Mouse (Mus musculus) intestine, embryonic 15.5 days (tissue): ENCODE results near the gene Ptprq. TPM values are rescaled to one million over a fixed set of nuclear protein-coding genes. Genes with fewer than 3 reads are reported as not detected.

ENCODE experiments used
- ATAC-seq: fragments of 200-750 bp; cut with Nextera tagmentation; 2 replicates; pipeline ENCODE4 v1.8.0; 2017; ENCODE audit warnings: moderate TSS enrichment, moderate library complexity
- H3K27ac ChIP-seq: fragments of 300-500 bp; sonication (generic); 2 replicates; pipeline ENCODE4 v1.5.1; 2015; ENCODE audit warnings: mild to moderate bottlenecking, inconsistent platforms
- H3K27me3 ChIP-seq: fragments of 300-500 bp; sonication (generic); replicated peaks from 2 replicates; pipeline ENCODE4 v1.6.1; 2015; ENCODE audit warnings: inconsistent platforms
- H3K36me3 ChIP-seq: fragments of 300-500 bp; sonication (generic); 2 replicates; pipeline ENCODE4 v1.6.1; 2015; ENCODE audit warnings: inconsistent platforms
- H3K4me1 ChIP-seq: fragments of 300-500 bp; sonication (generic); replicated peaks from 2 replicates; pipeline ENCODE4 v1.6.1; 2015; ENCODE audit warnings: inconsistent platforms
- H3K4me2 ChIP-seq: fragments of 300-500 bp; sonication (generic); replicated peaks from 2 replicates; pipeline ENCODE4 v1.6.1; 2015; ENCODE audit warnings: mild to moderate bottlenecking, inconsistent platforms
- H3K4me3 ChIP-seq: fragments of 300-500 bp; sonication (generic); replicated peaks from 2 replicates; pipeline ENCODE4 v1.5.1; 2015; ENCODE audit warnings: inconsistent platforms
- H3K9ac ChIP-seq: fragments of 300-500 bp; sonication (generic); 2 replicates; pipeline ENCODE4 v1.6.1; 2015; ENCODE audit warnings: inconsistent platforms
- H3K9me3 ChIP-seq: fragments of 300-500 bp; sonication (generic); 2 replicates; pipeline ENCODE4 v1.6.1; 2016; ENCODE audit warnings: inconsistent platforms
- WGBS: fragments of 180-500 bp; shearing (Covaris S2); methylation state at CpG from one replicate; pipeline ENCODE4 v1.1.7; 2015; 5-methylcytosine and 5-hydroxymethylcytosine counted together
- polyA plus RNA-seq: library from polyadenylated mRNA; unstranded; fragments of >200 nt; fragmentation: Nextera tagmentation; extraction: Ambion mirVana; gene quantifications from 2 replicates; pipeline ENCODE4 v1.2.1, GENCODE M21; 2015

The Ptprq gene
- polyA plus RNA-seq, 1 experiment from 2014 or later, result 0.05 TPM

DNA sequence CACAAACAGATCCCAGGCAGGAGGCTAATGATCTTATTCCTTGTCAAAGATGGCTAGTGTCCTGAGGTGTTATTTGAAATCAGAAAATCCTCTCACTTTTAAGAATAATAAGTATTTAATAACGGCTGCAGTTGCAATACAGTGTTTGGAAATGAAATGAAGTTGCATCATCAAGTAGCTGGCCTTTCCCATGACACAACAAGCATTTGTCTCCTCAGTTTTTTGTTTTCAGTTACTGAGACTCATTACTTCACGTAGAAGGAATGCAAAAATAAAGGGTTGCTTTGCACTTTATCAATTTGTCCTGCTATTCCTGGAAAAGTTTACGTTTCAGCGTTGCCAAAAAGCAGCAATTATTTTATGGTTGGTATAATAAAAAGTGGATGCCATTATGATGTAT is 216.4 kb downstream of the Ptprq start:
- H3K9ac ChIP-seq, result no peak overlapping the region
- H3K36me3 ChIP-seq, result no peaks in the 10 kb centered on the region
- no peaks in the 10 kb centered on the region for H3K4me1 ChIP-seq
- H3K4me3 ChIP-seq, result no peak overlapping the region
- no peaks in the 10 kb centered on the region for H3K27me3 ChIP-seq
- ATAC-seq, result no peak
- no peak overlapping the region for H3K4me2 ChIP-seq
- no peaks in the 10 kb centered on the region for H3K9me3 ChIP-seq
- WGBS, result 58% methylated on average over 4 of the region's 4 CpGs
- no peak overlapping the region for H3K27ac ChIP-seq

DNA sequence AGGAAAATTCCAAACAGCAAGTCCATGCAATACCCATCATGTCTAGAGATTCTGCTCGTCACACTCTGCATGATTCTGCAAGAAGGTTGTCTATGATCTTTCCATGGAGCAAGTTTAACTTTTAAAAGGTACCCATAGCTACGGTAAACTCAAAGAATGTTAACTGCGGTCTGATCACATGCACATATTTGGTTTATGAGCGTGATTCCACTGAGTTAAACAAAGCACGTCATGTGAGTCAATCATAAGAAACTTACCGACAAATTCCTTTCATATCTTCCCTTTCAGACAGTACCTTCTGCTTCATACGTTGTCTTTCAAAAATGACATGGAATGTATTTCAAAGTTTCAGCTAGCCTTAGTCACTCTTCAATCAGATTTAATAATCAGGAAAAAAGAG is 217.7 kb downstream of the Ptprq start:
- Histone ChIP-seq H3K4me2 (no peak overlapping the region), H3K4me3 (no peak overlapping the region), H3K27ac (no peak overlapping the region), H3K27me3 (no peaks in the 10 kb centered on the region), H3K9me3 (no peaks in the 10 kb centered on the region), H3K9ac (no peak overlapping the region), H3K4me1 (no peaks in the 10 kb centered on the region), H3K36me3 (no peaks in the 10 kb centered on the region)
- no peak for ATAC-seq
- 82% methylated on average over 7 of the region's 7 CpGs for WGBS

GRCm38 (mm10) chr10:107499656-107500055 is 220.2 kb downstream of the Ptprq start:
- H3K36me3 ChIP-seq, result no peaks in the 10 kb centered on the region
- no peak overlapping the region for H3K27ac ChIP-seq
- H3K4me1 ChIP-seq, result no peaks in the 10 kb centered on the region
- H3K4me2 ChIP-seq, result no peak overlapping the region
- H3K9ac ChIP-seq, result no peak overlapping the region
- H3K27me3 ChIP-seq, result no peaks in the 10 kb centered on the region
- no peaks in the 10 kb centered on the region for H3K9me3 ChIP-seq
- H3K4me3 ChIP-seq, result no peak overlapping the region
- WGBS, result 84% methylated on average over 7 of the region's 7 CpGs
- ATAC-seq, result no peak

DNA sequence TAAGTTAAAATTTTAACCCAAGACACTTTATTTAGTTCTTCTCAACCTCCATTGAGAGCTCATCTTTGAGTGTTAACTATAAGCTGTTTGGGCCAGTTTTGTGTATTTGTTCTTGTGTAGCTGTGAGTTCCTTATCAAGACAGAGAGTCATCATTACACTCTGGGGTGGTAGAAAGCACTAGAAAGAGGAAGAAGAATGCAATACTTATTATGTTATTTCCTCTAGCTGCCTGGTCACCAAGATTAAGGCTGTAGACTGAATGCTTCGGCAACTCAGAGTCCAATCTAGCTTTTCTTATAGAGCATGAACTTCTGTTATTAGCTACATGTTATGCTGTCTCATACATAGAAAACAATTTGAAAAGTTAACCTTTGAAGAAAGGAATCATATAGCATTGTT is 223.4 kb downstream of the Ptprq start:
- no peak for ATAC-seq
- Histone ChIP-seq H3K4me1 (no peaks in the 10 kb centered on the region), H3K4me3 (no peak overlapping the region), H3K27me3 (no peaks in the 10 kb centered on the region), H3K9me3 (no peaks in the 10 kb centered on the region), H3K27ac (no peak overlapping the region), H3K36me3 (no peaks in the 10 kb centered on the region), H3K9ac (no peak overlapping the region), H3K4me2 (no peak overlapping the region)
- WGBS, result 94% methylated on average over 1 of the region's 1 CpGs

DNA sequence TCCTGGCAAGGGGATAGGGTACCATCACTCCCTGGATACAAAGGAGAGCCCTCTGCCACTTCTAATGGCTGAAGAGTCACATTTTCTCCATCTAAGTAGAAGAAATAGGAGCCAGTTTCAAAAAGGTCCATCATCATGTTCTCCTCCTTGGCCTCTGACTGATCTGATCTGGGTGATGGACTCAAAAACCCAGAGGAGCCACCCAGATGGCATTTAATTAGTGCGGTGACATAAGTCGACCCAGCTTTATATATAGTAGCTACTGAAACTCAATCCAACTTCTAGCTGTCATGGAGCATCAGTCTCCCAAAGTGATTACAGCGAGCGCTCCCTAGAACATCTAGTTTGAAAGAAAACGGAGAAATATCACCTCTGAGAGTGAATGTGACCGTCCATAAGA is 225.3 kb downstream of the Ptprq start, which contains the start of gene Myf6:
TSS of gene Myf6 (minus strand) at position 170 of the 400 bp plus-strand sequence.
- WGBS, result 90% methylated on average over 6 of the region's 6 CpGs
- H3K4me3 ChIP-seq, result no peak within 1 kb of the TSS

GRCm38 (mm10) chr10:107493580-107494474 is 226.0 kb downstream of the Ptprq start:
- Histone ChIP-seq H3K4me1 (no peaks in the 10 kb centered on the region), H3K36me3 (no peaks in the 10 kb centered on the region), H3K4me2 (peak overlapping the region; percentile 58), H3K9me3 (no peaks in the 10 kb centered on the region), H3K27me3 (no peaks in the 10 kb centered on the region), H3K4me3 (peak overlapping the region; percentile 15; the same call in 1 of the 2 replicates), H3K27ac (no peak overlapping the region), H3K9ac (no peak overlapping the region)
- ATAC-seq, result peak; percentile 61
- WGBS, result 50% methylated on average over 20 of the region's 20 CpGs

More for the DNA sequence above, 225.3 kb downstream of the Ptprq start, which contains the start of gene Myf6:
- Histone ChIP-seq H3K4me1 (no peaks in the 10 kb centered on the region), H3K36me3 (no peaks in the 10 kb centered on the region), H3K27ac (no peak within 1 kb of the TSS), H3K27me3 (no peaks in the 10 kb centered on the region), H3K4me2 (peak within 1 kb of the TSS; percentile 58), H3K9ac (no peak within 1 kb of the TSS), H3K9me3 (no peaks in the 10 kb centered on the region)
- no peak for ATAC-seq

DNA sequence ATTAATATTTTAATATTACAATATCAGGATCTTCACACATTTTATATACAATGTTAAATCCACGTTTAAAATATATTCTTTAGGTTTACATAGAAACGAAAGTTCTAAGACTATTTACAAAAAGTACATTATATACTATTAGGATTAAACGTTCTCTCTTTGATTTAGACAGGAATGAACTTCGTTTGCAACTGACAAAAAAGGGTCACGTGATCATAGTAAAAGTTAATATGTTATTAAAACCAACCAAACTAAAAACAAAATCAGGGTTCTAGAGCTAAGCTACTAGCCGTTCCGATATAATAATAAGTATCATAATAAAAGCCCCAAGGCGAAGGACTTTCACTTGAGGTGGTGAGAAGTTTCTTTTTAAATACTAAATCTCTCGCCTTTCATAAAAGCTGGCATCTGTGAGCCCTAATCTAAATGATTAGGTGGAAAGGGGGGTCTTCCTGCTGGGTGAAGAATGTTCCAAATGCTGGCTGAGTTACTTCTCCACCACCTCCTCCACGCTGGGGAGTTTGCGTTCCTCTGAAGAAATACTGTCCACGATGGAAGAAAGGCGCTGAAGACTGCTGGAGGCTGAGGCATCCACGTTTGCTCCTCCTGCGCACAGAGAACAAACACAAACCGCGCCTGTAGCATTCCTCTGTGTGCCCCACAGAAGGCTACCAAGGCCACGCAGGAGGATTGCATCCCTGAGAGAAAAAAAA is 226.8 kb downstream of the Ptprq start:
- H3K36me3 ChIP-seq, result no peaks in the 10 kb centered on the region
- H3K9ac ChIP-seq, result no peak overlapping the region
- H3K4me3 ChIP-seq, result peak overlapping the region; percentile 15; the same call in 1 of the 2 replicates
- no peaks in the 10 kb centered on the region for H3K4me1 ChIP-seq
- 32% methylated on average over 18 of the region's 18 CpGs for WGBS
- no peaks in the 10 kb centered on the region for H3K27me3 ChIP-seq
- H3K4me2 ChIP-seq, result peak overlapping the region; percentile 58
- H3K9me3 ChIP-seq, result no peaks in the 10 kb centered on the region
- no peak overlapping the region for H3K27ac ChIP-seq
- peak; percentile 65; the same call in 1 of the 2 replicates for ATAC-seq

DNA sequence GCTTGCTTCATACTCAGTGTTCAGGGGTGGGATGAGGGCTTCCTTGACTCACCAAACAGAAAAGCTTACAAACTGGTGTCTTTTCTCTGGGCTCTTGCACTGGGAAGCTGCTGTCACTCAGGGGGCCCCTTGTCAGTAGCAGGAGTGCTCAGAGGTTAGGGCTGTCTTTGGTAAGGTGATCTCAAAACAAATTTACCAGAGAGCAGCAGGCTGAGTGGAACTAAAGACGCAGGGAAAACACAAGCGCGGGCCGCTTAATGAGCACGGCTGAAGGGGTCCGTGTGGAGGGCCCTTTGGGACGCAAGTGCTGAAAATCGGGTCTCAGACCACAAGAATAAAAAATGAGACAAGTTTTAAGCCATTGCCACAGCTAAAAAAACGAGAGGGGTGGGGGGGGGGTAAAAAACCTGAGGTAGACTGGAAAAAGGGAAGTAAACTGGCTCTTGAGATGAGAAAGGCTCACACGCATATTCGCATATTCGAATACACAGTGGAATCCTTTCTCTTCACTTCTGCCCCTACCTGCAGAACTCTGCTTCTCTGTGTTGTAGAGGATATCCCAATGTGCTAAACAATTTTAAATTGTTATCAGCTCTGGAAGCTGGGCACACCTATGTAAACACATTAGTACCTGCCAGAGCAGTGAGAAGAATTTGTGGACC is 231.1 kb downstream of the Ptprq start:
- no peak for ATAC-seq
- Histone ChIP-seq H3K9ac (no peak overlapping the region), H3K9me3 (no peaks in the 10 kb centered on the region), H3K27me3 (no peaks in the 10 kb centered on the region), H3K27ac (no peak overlapping the region), H3K4me1 (no peaks in the 10 kb centered on the region), H3K36me3 (no peaks in the 10 kb centered on the region), H3K4me3 (no peak overlapping the region), H3K4me2 (no peak overlapping the region)
- WGBS, result 41% methylated on average over 12 of the region's 12 CpGs

GRCm38 (mm10) chr10:107486770-107487169 is 233.1 kb downstream of the Ptprq start:
- no peak overlapping the region for H3K4me2 ChIP-seq
- H3K36me3 ChIP-seq, result no peaks in the 10 kb centered on the region
- no peak overlapping the region for H3K27ac ChIP-seq
- H3K9ac ChIP-seq, result no peak overlapping the region
- no peaks in the 10 kb centered on the region for H3K9me3 ChIP-seq
- WGBS, result 47% methylated on average over 12 of the region's 12 CpGs
- no peak overlapping the region for H3K4me3 ChIP-seq
- H3K27me3 ChIP-seq, result no peaks in the 10 kb centered on the region
- H3K4me1 ChIP-seq, result no peaks in the 10 kb centered on the region
- ATAC-seq, result no peak

DNA sequence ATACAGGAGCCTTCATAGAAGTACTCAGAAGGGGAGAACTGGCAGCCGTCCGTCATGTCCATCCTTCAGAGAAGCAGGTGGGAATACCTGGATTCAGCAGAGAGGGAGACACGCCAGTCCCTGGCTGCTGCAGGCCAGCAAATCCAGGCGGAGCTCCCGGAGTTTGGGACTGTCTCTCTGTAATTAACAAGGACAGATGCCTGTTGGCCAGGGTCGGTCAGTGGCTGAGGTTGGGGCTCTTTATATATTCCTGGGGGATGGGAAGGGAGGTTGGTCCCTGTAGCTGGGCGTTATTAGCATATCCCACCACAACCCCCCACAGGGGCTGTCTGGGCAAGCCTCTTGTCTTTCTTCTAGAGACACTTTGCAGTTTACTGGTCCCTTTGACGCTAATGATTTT is 234.0 kb downstream of the Ptprq start, which contains the start of gene Myf5:
TSS of gene Myf5 (minus strand) at position 265 of the 400 bp plus-strand sequence.
- Histone ChIP-seq H3K36me3 (no peaks in the 10 kb centered on the region), H3K27me3 (no peaks in the 10 kb centered on the region), H3K9me3 (no peaks in the 10 kb centered on the region), H3K9ac (no peak within 1 kb of the TSS), H3K4me3 (no peak within 1 kb of the TSS), H3K4me1 (no peaks in the 10 kb centered on the region), H3K27ac (no peak within 1 kb of the TSS), H3K4me2 (no peak within 1 kb of the TSS)
- WGBS, result 64% methylated on average over 8 of the region's 8 CpGs
- no peak for ATAC-seq

GRCm38 (mm10) chr10:107484050-107484449 is 235.8 kb downstream of the Ptprq start:
- Histone ChIP-seq H3K27me3 (no peaks in the 10 kb centered on the region), H3K4me3 (no peak overlapping the region), H3K4me1 (no peaks in the 10 kb centered on the region), H3K27ac (no peak overlapping the region), H3K4me2 (0 out of 2 replicates have a peak overlapping the region, but pooled peaks have one; percentile 1), H3K36me3 (no peaks in the 10 kb centered on the region), H3K9me3 (no peaks in the 10 kb centered on the region), H3K9ac (no peak overlapping the region)
- ATAC-seq, result no peak
- 60% methylated on average over 10 of the region's 10 CpGs for WGBS

GRCm38 (mm10) chr10:107473497-107473896 is 246.4 kb downstream of the Ptprq start:
- Histone ChIP-seq H3K27ac (no peak overlapping the region), H3K9ac (no peak overlapping the region)
- 52% methylated on average over 2 of the region's 2 CpGs for WGBS

More at GRCm38 (mm10) chr10:107473497-107473896, 246.4 kb downstream of the Ptprq start:
- Histone ChIP-seq H3K9me3 (no peaks in the 10 kb centered on the region), H3K4me3 (no peak overlapping the region), H3K4me2 (no peak overlapping the region), H3K36me3 (no peaks in the 10 kb centered on the region), H3K27me3 (no peaks in the 10 kb centered on the region), H3K4me1 (no peaks in the 10 kb centered on the region)
- ATAC-seq, result no peak
